Mouse (Mus musculus): ENCODE results near the gene Phc3. TPM values are rescaled to one million over a fixed set of nuclear protein-coding genes. Genes with fewer than 3 reads are reported as not detected.
A peak's percentile ranks its signal among the peaks of the same experiment; 100 is the strongest.

Phc3 gene
- polyA plus RNA-seq, 1 experiment from 2014 or later = 7.9 TPM

DNA sequence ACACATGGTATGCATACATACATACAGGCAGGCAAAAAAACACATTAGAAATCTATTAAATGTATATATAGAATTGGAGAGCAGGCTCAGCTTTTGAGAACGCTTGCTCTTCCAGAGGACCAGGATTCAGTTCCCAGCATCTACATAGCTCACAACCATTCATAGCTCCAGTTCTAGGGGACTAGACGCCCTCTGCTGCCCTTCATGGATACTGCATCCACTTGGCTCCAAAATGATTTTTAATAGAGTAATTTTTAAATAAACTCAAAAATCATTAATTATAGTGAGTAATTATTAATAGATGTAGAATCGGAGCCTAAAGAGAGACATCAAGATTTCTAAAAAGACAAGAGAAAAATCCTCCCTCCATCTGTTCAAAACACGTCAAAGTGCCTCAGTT lies 6.1 kb downstream of the Phc3 start:
- no peaks in the 10 kb centered on the region for H3K27me3 ChIP-seq (replicated peaks; ENCODE audit: control insufficient read depth, insufficient read depth, low read length)
- H3K36me3 ChIP-seq (ENCODE audit: control insufficient read depth, insufficient read depth, low read length) = peaks cover 70% of the 10 kb centered on the region
- no peak overlapping the region for H3K27ac ChIP-seq (replicated peaks; ENCODE audit: low read depth, low read length)
- H3K9ac ChIP-seq (ENCODE audit: low read depth, low read length) = no peak overlapping the region
- H3K9me3 ChIP-seq (ENCODE audit: control insufficient read depth, low read length) = no peaks in the 10 kb centered on the region
- H3K4me2 ChIP-seq (ENCODE audit: low read depth, low read length) = no peak overlapping the region
- peaks cover 13% of the 10 kb centered on the region for H3K4me1 ChIP-seq (ENCODE audit: control insufficient read depth, insufficient read depth, low read length)
- H3K4me3 ChIP-seq (ENCODE audit: low read depth, low read length) = no peak overlapping the region
- 92% methylated on average over 4 of the region's 4 CpGs for WGBS
- DNase-seq (ENCODE audit: low spot score) (no peak), ATAC-seq (ENCODE audit: low read depth) (no peak)

DNA sequence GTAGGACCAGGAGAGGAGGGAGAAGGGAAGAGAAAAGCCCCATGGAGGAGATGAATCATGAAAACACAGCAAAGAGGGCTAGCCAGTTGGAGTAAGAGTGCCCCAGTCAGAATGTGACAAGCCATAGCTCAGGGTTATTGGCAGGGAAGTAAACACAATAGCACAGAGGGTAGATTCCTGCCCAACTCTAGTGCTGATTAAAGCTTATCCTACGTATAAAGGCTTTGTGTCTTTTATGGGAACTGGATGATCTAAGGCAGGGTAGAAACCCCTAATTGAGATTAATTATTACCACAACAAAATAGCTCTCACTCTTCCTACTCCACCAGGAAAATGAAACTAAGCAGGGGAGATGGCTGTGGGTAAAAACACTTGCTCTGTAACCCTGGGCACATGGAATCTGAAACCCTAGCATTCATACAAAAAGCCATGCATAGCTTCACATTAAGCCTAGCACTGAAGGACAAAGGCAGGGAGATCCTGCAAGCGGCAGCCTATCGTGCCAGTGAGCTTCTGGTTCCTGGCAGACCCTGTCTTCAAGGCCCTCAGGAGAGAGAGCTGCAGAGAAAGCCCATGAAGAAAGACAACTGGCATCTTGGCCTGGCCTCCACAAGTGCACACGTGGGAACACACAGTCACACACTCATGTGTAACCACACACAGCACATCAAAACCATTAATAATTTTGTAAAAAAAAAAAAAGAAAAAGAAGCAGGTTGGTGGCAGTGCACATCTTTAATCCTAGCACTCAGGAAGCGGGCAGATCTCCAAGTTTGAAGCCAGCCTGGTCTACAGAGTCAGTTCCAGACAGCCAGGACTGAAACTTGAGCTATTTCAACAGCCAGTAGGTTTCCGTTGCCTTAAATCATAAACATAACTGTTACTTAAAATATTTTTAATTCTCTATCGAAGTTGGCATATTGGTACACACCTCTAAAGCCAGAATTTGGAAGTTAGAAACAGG lies 9.1 kb downstream of the Phc3 start:
- Histone ChIP-seq H3K9me3 (ENCODE audit: control insufficient read depth, low read length) (no peaks in the 10 kb centered on the region), H3K4me2 (ENCODE audit: low read depth, low read length) (no peak overlapping the region), H3K36me3 (ENCODE audit: control insufficient read depth, insufficient read depth, low read length) (peaks cover 90% of the 10 kb centered on the region), H3K27ac (replicated peaks; ENCODE audit: low read depth, low read length) (0 out of 2 replicates have a peak overlapping the region, but pooled peaks have one; percentile 33), H3K4me3 (ENCODE audit: low read depth, low read length) (no peak overlapping the region), H3K9ac (ENCODE audit: low read depth, low read length) (no peak overlapping the region), H3K4me1 (ENCODE audit: control insufficient read depth, insufficient read depth, low read length) (peaks cover 3% of the 10 kb centered on the region; the same call in 1 of the 2 replicates), H3K27me3 (replicated peaks; ENCODE audit: control insufficient read depth, insufficient read depth, low read length) (no peaks in the 10 kb centered on the region)
- ATAC-seq (ENCODE audit: low read depth) (peak; percentile 73), DNase-seq (ENCODE audit: low spot score) (peak; percentile 57)
- 58% methylated on average over 7 of the region's 7 CpGs for WGBS

DNA sequence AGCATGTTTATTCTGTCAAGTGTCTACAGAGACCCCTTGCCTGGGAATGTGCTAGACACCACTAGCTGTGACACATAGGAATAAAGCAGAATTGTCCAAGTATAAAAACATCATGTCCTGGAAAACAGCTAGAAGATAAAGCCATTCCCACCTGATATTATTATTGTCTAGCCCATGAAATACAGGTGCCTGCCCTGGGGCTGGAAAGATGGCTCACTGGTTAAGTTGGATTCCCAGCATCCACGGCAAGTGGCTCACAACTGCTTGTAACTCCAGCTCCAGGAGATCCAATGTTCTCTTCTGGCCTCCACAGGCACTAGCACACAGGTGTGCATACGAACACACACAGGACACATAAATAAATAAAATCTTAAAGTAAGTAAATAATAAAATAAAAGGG lies 10.5 kb downstream of the Phc3 start:
- ATAC-seq (ENCODE audit: low read depth) = no peak
- Histone ChIP-seq H3K27me3 (replicated peaks; ENCODE audit: control insufficient read depth, insufficient read depth, low read length) (no peaks in the 10 kb centered on the region), H3K9me3 (ENCODE audit: control insufficient read depth, low read length) (no peaks in the 10 kb centered on the region), H3K36me3 (ENCODE audit: control insufficient read depth, insufficient read depth, low read length) (peaks cover 90% of the 10 kb centered on the region), H3K27ac (replicated peaks; ENCODE audit: low read depth, low read length) (no peak overlapping the region), H3K9ac (ENCODE audit: low read depth, low read length) (no peak overlapping the region), H3K4me2 (ENCODE audit: low read depth, low read length) (no peak overlapping the region), H3K4me3 (ENCODE audit: low read depth, low read length) (no peak overlapping the region), H3K4me1 (ENCODE audit: control insufficient read depth, insufficient read depth, low read length) (peaks cover 3% of the 10 kb centered on the region; the same call in 1 of the 2 replicates)
- WGBS = 77% methylated on average over 2 of the region's 2 CpGs
- no peak for DNase-seq (ENCODE audit: low spot score)

DNA sequence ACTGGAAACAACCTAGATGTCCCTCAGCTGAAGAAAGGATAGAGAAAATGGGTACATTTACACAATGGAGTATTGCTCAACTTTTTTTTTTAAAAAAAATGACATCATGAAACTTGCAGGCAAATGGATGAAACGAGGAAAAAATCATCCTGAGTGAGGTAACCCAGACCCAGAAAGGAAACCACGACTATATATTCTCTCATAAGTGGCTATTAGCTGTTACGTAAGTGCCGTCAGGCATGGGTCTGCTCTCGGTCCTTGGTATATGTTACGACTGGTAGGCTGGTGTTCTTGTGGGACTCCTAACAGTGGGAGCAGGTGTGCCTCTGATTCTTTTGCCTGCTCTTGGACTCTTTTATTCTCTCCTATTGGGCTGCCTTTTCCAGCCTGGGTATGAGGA lies 12.9 kb downstream of the Phc3 start:
- 93% methylated on average over 6 of the region's 6 CpGs for WGBS
- no peaks in the 10 kb centered on the region for H3K9me3 ChIP-seq (ENCODE audit: control insufficient read depth, low read length)
- H3K4me1 ChIP-seq (ENCODE audit: control insufficient read depth, insufficient read depth, low read length) = peaks cover 3% of the 10 kb centered on the region; the same call in 1 of the 2 replicates
- no peak overlapping the region for H3K27ac ChIP-seq (replicated peaks; ENCODE audit: low read depth, low read length)
- no peak overlapping the region for H3K4me3 ChIP-seq (ENCODE audit: low read depth, low read length)
- H3K9ac ChIP-seq (ENCODE audit: low read depth, low read length) = no peak overlapping the region
- ATAC-seq (ENCODE audit: low read depth) (no peak), DNase-seq (ENCODE audit: low spot score) (no peak)
- H3K27me3 ChIP-seq (replicated peaks; ENCODE audit: control insufficient read depth, insufficient read depth, low read length) = no peaks in the 10 kb centered on the region
- H3K4me2 ChIP-seq (ENCODE audit: low read depth, low read length) = no peak overlapping the region
- peaks cover 90% of the 10 kb centered on the region for H3K36me3 ChIP-seq (ENCODE audit: control insufficient read depth, insufficient read depth, low read length)

DNA sequence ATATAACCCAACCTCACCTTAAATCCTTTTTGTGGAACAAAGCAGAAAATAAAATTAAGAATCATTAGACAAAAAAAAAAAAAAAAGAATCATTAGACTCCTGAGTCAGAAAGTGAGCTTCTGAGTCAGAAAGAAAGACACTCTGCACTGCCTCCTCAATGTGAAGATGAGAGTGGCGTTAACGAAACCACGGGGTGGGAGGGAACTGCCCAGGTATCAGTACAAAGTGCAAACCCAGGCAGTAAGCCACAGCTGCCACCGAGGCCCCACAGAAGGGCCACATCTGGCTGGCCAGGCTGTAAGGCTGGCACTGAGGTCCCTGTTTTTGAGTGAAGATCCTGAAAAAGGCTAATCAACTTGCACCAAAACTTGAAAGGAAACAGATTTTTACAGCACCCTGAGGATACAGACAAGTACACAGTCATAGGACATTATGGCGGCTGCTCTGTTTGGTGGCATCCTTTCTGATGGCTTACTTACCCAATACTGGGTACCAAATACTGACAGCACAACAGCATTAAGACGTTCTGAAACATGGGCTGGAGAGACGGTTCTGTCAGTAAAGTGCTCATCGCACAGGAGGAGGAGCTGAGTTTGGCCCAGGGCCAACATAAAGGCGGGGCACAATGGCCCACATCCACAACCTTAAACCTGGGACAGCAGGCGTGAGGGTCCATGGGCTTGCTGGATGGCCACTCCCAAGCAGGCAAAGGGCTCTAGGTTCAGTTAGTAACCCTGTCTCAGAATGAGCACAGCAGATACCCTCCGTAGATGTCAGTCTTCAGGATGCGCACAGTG lies 16.7 kb downstream of the Phc3 start:
- peaks cover 85% of the 10 kb centered on the region for H3K36me3 ChIP-seq (ENCODE audit: control insufficient read depth, insufficient read depth, low read length)
- DNase-seq (ENCODE audit: low spot score) (no peak), ATAC-seq (ENCODE audit: low read depth) (no peak)
- no peaks in the 10 kb centered on the region for H3K4me1 ChIP-seq (ENCODE audit: control insufficient read depth, insufficient read depth, low read length)
- no peaks in the 10 kb centered on the region for H3K9me3 ChIP-seq (ENCODE audit: control insufficient read depth, low read length)
- no peak overlapping the region for H3K4me3 ChIP-seq (ENCODE audit: low read depth, low read length)
- H3K27ac ChIP-seq (replicated peaks; ENCODE audit: low read depth, low read length) = no peak overlapping the region
- WGBS = 88% methylated on average over 12 of the region's 12 CpGs
- no peak overlapping the region for H3K4me2 ChIP-seq (ENCODE audit: low read depth, low read length)
- no peak overlapping the region for H3K9ac ChIP-seq (ENCODE audit: low read depth, low read length)
- H3K27me3 ChIP-seq (replicated peaks; ENCODE audit: control insufficient read depth, insufficient read depth, low read length) = no peaks in the 10 kb centered on the region

DNA sequence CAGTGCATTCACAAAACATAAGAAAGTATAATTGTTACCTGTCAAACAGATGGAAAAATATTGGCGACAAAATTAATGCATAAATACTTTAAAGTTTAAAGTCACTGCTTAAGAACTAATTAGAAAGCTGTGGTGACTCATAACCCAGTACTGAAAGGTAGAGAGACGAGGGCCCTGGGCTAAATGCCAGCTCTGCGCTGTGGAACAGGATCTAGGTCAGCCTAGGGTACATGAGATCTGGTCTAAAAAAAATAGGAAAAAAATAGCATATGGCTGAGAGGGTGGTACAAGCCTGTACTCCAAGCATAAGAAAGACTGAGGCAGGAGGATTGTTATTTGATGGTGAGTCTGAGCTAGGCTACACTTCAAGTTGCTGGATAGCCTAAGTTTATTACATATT lies 17.6 kb downstream of the Phc3 start:
- H3K4me3 ChIP-seq (ENCODE audit: low read depth, low read length) = no peak overlapping the region
- WGBS = 78% methylated on average over 3 of the region's 3 CpGs
- H3K27ac ChIP-seq (replicated peaks; ENCODE audit: low read depth, low read length) = no peak overlapping the region
- no peak overlapping the region for H3K9ac ChIP-seq (ENCODE audit: low read depth, low read length)
- ATAC-seq (ENCODE audit: low read depth) (no peak), DNase-seq (ENCODE audit: low spot score) (no peak)
- peaks cover 84% of the 10 kb centered on the region for H3K36me3 ChIP-seq (ENCODE audit: control insufficient read depth, insufficient read depth, low read length)
- no peaks in the 10 kb centered on the region for H3K9me3 ChIP-seq (ENCODE audit: control insufficient read depth, low read length)
- no peaks in the 10 kb centered on the region for H3K27me3 ChIP-seq (replicated peaks; ENCODE audit: control insufficient read depth, insufficient read depth, low read length)
- H3K4me1 ChIP-seq (ENCODE audit: control insufficient read depth, insufficient read depth, low read length) = no peaks in the 10 kb centered on the region
- no peak overlapping the region for H3K4me2 ChIP-seq (ENCODE audit: low read depth, low read length)

DNA sequence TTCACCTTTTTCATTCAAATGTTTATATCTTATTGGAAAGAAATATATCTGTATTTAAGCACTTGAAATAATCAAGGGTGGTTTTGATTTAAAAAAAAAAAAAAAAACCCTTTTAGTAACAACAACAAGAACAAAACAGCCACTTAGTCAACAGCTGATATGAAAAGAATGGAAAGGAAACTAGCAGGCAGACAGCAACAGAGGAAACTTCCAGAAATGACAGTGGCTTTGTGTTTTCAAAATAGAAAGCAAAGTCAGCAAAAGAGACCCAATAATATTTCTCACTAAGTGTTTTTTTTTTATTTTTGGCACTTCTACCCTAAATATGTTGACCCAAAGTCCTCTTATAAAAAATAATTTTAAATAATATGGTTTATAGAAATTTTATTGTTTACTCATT lies 34.8 kb downstream of the Phc3 start:
- DNase-seq (ENCODE audit: low spot score) (no peak), ATAC-seq (ENCODE audit: low read depth) (no peak)
- peaks cover 57% of the 10 kb centered on the region for H3K36me3 ChIP-seq (ENCODE audit: control insufficient read depth, insufficient read depth, low read length)
- no peak overlapping the region for H3K27ac ChIP-seq (replicated peaks; ENCODE audit: low read depth, low read length)
- H3K27me3 ChIP-seq (replicated peaks; ENCODE audit: control insufficient read depth, insufficient read depth, low read length) = no peaks in the 10 kb centered on the region
- no peak overlapping the region for H3K4me2 ChIP-seq (ENCODE audit: low read depth, low read length)
- no peak overlapping the region for H3K9ac ChIP-seq (ENCODE audit: low read depth, low read length)
- H3K4me3 ChIP-seq (ENCODE audit: low read depth, low read length) = no peak overlapping the region
- no peaks in the 10 kb centered on the region for H3K4me1 ChIP-seq (ENCODE audit: control insufficient read depth, insufficient read depth, low read length)
- H3K9me3 ChIP-seq (ENCODE audit: control insufficient read depth, low read length) = no peaks in the 10 kb centered on the region

DNA sequence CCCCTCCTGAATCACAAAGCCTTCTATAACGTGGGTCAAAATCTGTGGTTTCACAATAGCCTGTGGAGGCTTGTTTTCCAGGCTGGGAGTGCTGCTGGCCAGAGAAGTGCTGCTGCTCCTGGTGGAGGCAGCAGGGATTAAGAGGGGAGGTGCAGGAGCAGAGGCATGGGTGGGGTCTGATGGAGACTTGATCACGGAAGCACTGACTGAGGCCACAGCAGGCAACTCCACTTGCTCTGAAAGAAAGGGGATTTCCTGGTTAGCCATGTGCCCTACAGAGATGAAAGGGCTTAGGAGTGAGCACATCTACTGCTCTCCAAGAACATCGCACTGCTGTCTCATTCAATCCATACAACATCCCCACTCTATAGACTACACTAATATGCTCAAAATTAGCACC lies 39.4 kb downstream of the Phc3 start:
- no peaks in the 10 kb centered on the region for H3K4me1 ChIP-seq (ENCODE audit: control insufficient read depth, insufficient read depth, low read length)
- H3K9ac ChIP-seq (ENCODE audit: low read depth, low read length) = no peak overlapping the region
- H3K9me3 ChIP-seq (ENCODE audit: control insufficient read depth, low read length) = no peaks in the 10 kb centered on the region
- 38% methylated on average over 3 of the region's 3 CpGs for WGBS
- no peaks in the 10 kb centered on the region for H3K27me3 ChIP-seq (replicated peaks; ENCODE audit: control insufficient read depth, insufficient read depth, low read length)
- H3K4me3 ChIP-seq (ENCODE audit: low read depth, low read length) = no peak overlapping the region
- H3K27ac ChIP-seq (replicated peaks; ENCODE audit: low read depth, low read length) = no peak overlapping the region
- DNase-seq (ENCODE audit: low spot score) (no peak), ATAC-seq (ENCODE audit: low read depth) (no peak)
- peaks cover 45% of the 10 kb centered on the region for H3K36me3 ChIP-seq (ENCODE audit: control insufficient read depth, insufficient read depth, low read length)
- H3K4me2 ChIP-seq (ENCODE audit: low read depth, low read length) = no peak overlapping the region
